ENCODE assay signal across 12 mouse cellular contexts in genomic region chr3:86846036-86846435, GRCm38 (mm10).
DNase-seq lines count a peak whose midpoint lies in the region; ATAC-seq lines count a peak whose summit lies in the region.
"Had no signal": no experiment of that assay in that cellular context is flagged by ENCODE, and none has a peak within 500 bp of the region (broad histone marks: within the 10 kb centered on the region; RNA-seq: fewer than 3 reads in every experiment).

No protein-coding gene starts in this region.

- no peak overlapping the region for H3K9ac ChIP-seq in embryonic facial prominence, embryonic 14.5 days (ENCODE audit: low read depth, low read length)
- no peak overlapping the region for H3K9ac ChIP-seq in hindbrain, embryonic 12.5 days
- H3K9ac ChIP-seq in midbrain, embryonic 15.5 days, result no peak overlapping the region
- H3K9ac ChIP-seq: liver, embryonic 14.5 days had no signal

- no peak overlapping the region for H3K4me3 ChIP-seq in embryonic facial prominence, embryonic 14.5 days (ENCODE audit: low read depth, low read length)
- no peak overlapping the region for H3K4me3 ChIP-seq in hindbrain, embryonic 12.5 days
- H3K4me3 ChIP-seq in midbrain, embryonic 15.5 days, result no peak overlapping the region

- 9% methylated on average over 4 of the region's 4 CpGs for WGBS in embryonic facial prominence, embryonic 14.5 days
- 26% methylated on average over 4 of the region's 4 CpGs for WGBS in hindbrain, embryonic 12.5 days
- 18% methylated on average over 4 of the region's 4 CpGs for WGBS in midbrain, embryonic 15.5 days

- H3K27ac ChIP-seq in embryonic facial prominence, embryonic 14.5 days (replicated peaks; ENCODE audit: low read depth, low read length), result peak overlapping the region; percentile 72
- H3K27ac ChIP-seq in hindbrain, embryonic 12.5 days, result peak overlapping the region; percentile 75
- peak overlapping the region; percentile 83 for H3K27ac ChIP-seq in midbrain, embryonic 15.5 days
- H3K27ac ChIP-seq: liver, embryonic 14.5 days; stomach, postnatal 0 days had no signal

- no peak overlapping the region; the same call in 1 of the 2 replicates for H3K4me2 ChIP-seq in embryonic facial prominence, embryonic 14.5 days (ENCODE audit: low read depth, low read length)
- no peak overlapping the region for H3K4me2 ChIP-seq in hindbrain, embryonic 12.5 days (replicated peaks)
- no peak overlapping the region for H3K4me2 ChIP-seq in midbrain, embryonic 15.5 days

- peaks cover 38% of the 10 kb centered on the region for H3K4me1 ChIP-seq in embryonic facial prominence, embryonic 14.5 days (ENCODE audit: control insufficient read depth, insufficient read depth, low read length)
- peaks cover 43% of the 10 kb centered on the region for H3K4me1 ChIP-seq in hindbrain, embryonic 12.5 days
- H3K4me1 ChIP-seq in midbrain, embryonic 15.5 days, result peaks cover 55% of the 10 kb centered on the region

- no peaks in the 10 kb centered on the region for H3K9me3 ChIP-seq in embryonic facial prominence, embryonic 14.5 days (ENCODE audit: control insufficient read depth, low read length)
- H3K9me3 ChIP-seq in hindbrain, embryonic 12.5 days (replicated peaks), result no peaks in the 10 kb centered on the region
- H3K9me3 ChIP-seq in midbrain, embryonic 15.5 days, result no peaks in the 10 kb centered on the region

- peak; percentile 55 for DNase-seq in embryo, embryonic 10.5 days (ENCODE audit: low spot score)
- DNase-seq in embryo, embryonic 9.5 days (ENCODE audit: extremely low spot score), result no peak
- DNase-seq in embryonic facial prominence, embryonic 14.5 days (ENCODE audit: low spot score), result peak; percentile 74
- no peak for DNase-seq in natural killer cell, adult 2 months (ENCODE audit: low spot score in 2 of 2)
- no peak for DNase-seq in layer of hippocampus, postnatal 14 days (ENCODE audit: low spot score in 2 of 2)
- DNase-seq in cerebellum, adult 11-12 months, result no peak
- DNase-seq: layer of hippocampus, adult 9-11 months; right cerebral cortex, postnatal 25 days had no signal

- no peak for ATAC-seq in embryonic facial prominence, embryonic 14.5 days (ENCODE audit: low read depth)
- ATAC-seq in hindbrain, embryonic 12.5 days (ENCODE audit: low FRiP score), result no peak
- ATAC-seq in midbrain, embryonic 15.5 days (replicated peaks), result no peak

- no peaks in the 10 kb centered on the region for H3K36me3 ChIP-seq in embryonic facial prominence, embryonic 14.5 days (ENCODE audit: control insufficient read depth, insufficient read depth, low read length)
- H3K36me3 ChIP-seq in hindbrain, embryonic 12.5 days, result no peaks in the 10 kb centered on the region
- H3K36me3 ChIP-seq in midbrain, embryonic 15.5 days (replicated peaks), result no peaks in the 10 kb centered on the region

- H3K27me3 ChIP-seq in embryonic facial prominence, embryonic 14.5 days (replicated peaks; ENCODE audit: control insufficient read depth, insufficient read depth, low read length), result no peaks in the 10 kb centered on the region
- no peaks in the 10 kb centered on the region for H3K27me3 ChIP-seq in hindbrain, embryonic 12.5 days
- H3K27me3 ChIP-seq in midbrain, embryonic 15.5 days (replicated peaks), result no peaks in the 10 kb centered on the region

Comparison
In these comparisons a context has a peak if more than half of its experiments do, and no peak if none do; other contexts are left out.
1. DNase-seq: peak in embryo, embryonic 10.5 days (single experiment) and embryonic facial prominence, embryonic 14.5 days (single experiment); none in embryo, embryonic 9.5 days (single experiment), natural killer cell, adult 2 months (0 of 2), layer of hippocampus, postnatal 14 days (0 of 2) and cerebellum, adult 11-12 months (single experiment).
2. Peak in every context shown above with its lines, with median percentiles within 50 percentile points of each other: H3K27ac ChIP-seq.